8 mouse cellular contexts compared by ENCODE assay signal in genomic region chr2:52804106-52804825, GRCm38 (mm10). TPM values are rescaled to one million over a fixed set of nuclear protein-coding genes. Genes with fewer than 3 reads are reported as not detected.
DNase-seq lines count a peak whose midpoint lies in the region; ATAC-seq lines count a peak whose summit lies in the region.

No protein-coding gene starts in this region.

- H3K27ac ChIP-seq in neural tube, embryonic 15.5 days (replicated peaks), result no peak overlapping the region

- no peak overlapping the region for H3K4me3 ChIP-seq in neural tube, embryonic 15.5 days (replicated peaks)

- intact Hi-C loops in heart, postnatal 25 days (cut with DNase I), result no loop called here

- WGBS in neural tube, embryonic 15.5 days, result 64% methylated on average over 17 of the region's 17 CpGs

- H3K4me1 ChIP-seq in neural tube, embryonic 15.5 days, result no peaks in the 10 kb centered on the region

- no peaks in the 10 kb centered on the region for H3K36me3 ChIP-seq in neural tube, embryonic 15.5 days

- DNase-seq in retina, postnatal 1 day, result peak; percentile 6
- DNase-seq in retina, embryonic 14.5 days (ENCODE audit: low spot score), result no peak
- peak; percentile 7 for DNase-seq in cerebellum, adult 9-11 months
- DNase-seq in heart, postnatal 25 days (ENCODE audit: low spot score), result peak; percentile 7
- DNase-seq in layer of hippocampus, postnatal 36 days, result peak; percentile 50 to 52
- DNase-seq in spleen, postnatal 4 days (ENCODE audit: low spot score in 2 of 2), result no peak
- no peak for DNase-seq in thymus, postnatal 25 days

- H3K9ac ChIP-seq in neural tube, embryonic 15.5 days (replicated peaks), result no peak overlapping the region

- ATAC-seq in neural tube, embryonic 15.5 days (ENCODE audit: low FRiP score), result peak; percentile 68; the same call in 1 of the 2 replicates

- H3K9me3 ChIP-seq in neural tube, embryonic 15.5 days (replicated peaks), result no peaks in the 10 kb centered on the region

- H3K4me2 ChIP-seq in neural tube, embryonic 15.5 days, result no peak overlapping the region

- H3K27me3 ChIP-seq in neural tube, embryonic 15.5 days (replicated peaks), result no peaks in the 10 kb centered on the region

RNA-seq across cellular contexts. Expression of gene Fmnl2, which starts 53.4 kb away (rescaled TPM):
- total RNA-seq in heart, postnatal 25 days (2021), result 1 to 10 TPM; 5.7 to 7.2 TPM
- 10 to 100 TPM; 42.9 to 47.5 TPM for total RNA-seq in layer of hippocampus, postnatal 36 days (2021)
- 7.7 and 8.8 TPM in 2 replicates for polyA plus RNA-seq in neural tube, embryonic 15.5 days (2015; fragmentation: Nextera tagmentation; extraction: Ambion mirVana)

Comparison
In these comparisons a context has a peak if more than half of its experiments do, and no peak if none do; other contexts are left out.
1. DNase-seq: peak in retina, postnatal 1 day (single experiment), cerebellum, adult 9-11 months (single experiment), heart, postnatal 25 days (single experiment) and layer of hippocampus, postnatal 36 days (2 of 2); none in retina, embryonic 14.5 days (single experiment), spleen, postnatal 4 days (0 of 2) and thymus, postnatal 25 days (single experiment).
2. RNA of gene Fmnl2, which starts 53.4 kb away (total RNA-seq): 42.9 to 47.5 TPM in layer of hippocampus, postnatal 36 days; 5.7 to 7.2 TPM in heart, postnatal 25 days; every median in the first group is over 4 times any median in the second.